Mouse (Mus musculus) heart, embryonic 16.5 days (tissue): ENCODE measurements around the gene Dcaf17. TPM values are rescaled to one million over a fixed set of nuclear protein-coding genes. Genes with fewer than 3 reads are reported as not detected.

Experiments used
- ATAC-seq: fragments of 200-750 bp; cut with Nextera tagmentation; replicated peaks from 2 replicates; pipeline ENCODE4 v1.8.0; 2017; ENCODE audit warnings: moderate number of reproducible peaks; ENCODE audit not compliant: insufficient read depth, low FRiP score; ENCODE audit errors: extremely low read depth
- H3K27ac ChIP-seq: fragments of 300-500 bp; sonication (generic); 2 replicates; pipeline ENCODE4 v1.5.1; 2014; ENCODE audit warnings: mild to moderate bottlenecking, low read length, control low read depth, moderate library complexity
- H3K27me3 ChIP-seq: fragments of 300-500 bp; sonication (generic); 2 replicates; pipeline ENCODE4 v1.6.1; 2014; ENCODE audit warnings: low read length, mixed read lengths; ENCODE audit not compliant: control insufficient read depth, insufficient read depth
- H3K36me3 ChIP-seq: fragments of 300-500 bp; sonication (generic); 2 replicates; pipeline ENCODE4 v1.6.1; 2014; ENCODE audit not compliant: control insufficient read depth, insufficient read depth
- H3K4me1 ChIP-seq: fragments of 300-500 bp; sonication (generic); 2 replicates; pipeline ENCODE4 v1.6.1; 2014; ENCODE audit warnings: low read length, mixed read lengths; ENCODE audit not compliant: control insufficient read depth, insufficient read depth
- H3K4me2 ChIP-seq: fragments of 300-500 bp; sonication (generic); 2 replicates; pipeline ENCODE4 v1.6.1; 2014; ENCODE audit warnings: low read depth, mild to moderate bottlenecking, control low read depth, low read length
- H3K4me3 ChIP-seq: fragments of 300-500 bp; sonication (generic); 2 replicates; pipeline ENCODE4 v1.5.1; 2014; ENCODE audit warnings: mild to moderate bottlenecking, control low read depth, low read length
- H3K9ac ChIP-seq: fragments of 300-500 bp; sonication (generic); 2 replicates; pipeline ENCODE4 v1.6.1; 2014; ENCODE audit warnings: low read length, control low read depth
- H3K9me3 ChIP-seq: fragments of 300-500 bp; sonication (generic); replicated peaks from 2 replicates; pipeline ENCODE4 v1.6.1; 2016; ENCODE audit warnings: low read length; ENCODE audit not compliant: control insufficient read depth
- WGBS: fragments of 180-500 bp; shearing (Covaris S2); extraction: QIAGEN DNeasy Blood & Tissue Kit; methylation state at CpG from one replicate; pipeline ENCODE4 v1.1.7; 2014; 5-methylcytosine and 5-hydroxymethylcytosine counted together
- polyA plus RNA-seq: library from polyadenylated mRNA; unstranded; fragments of >200 nt; fragmentation: Nextera tagmentation; extraction: Ambion mirVana; gene quantifications from 2 replicates; pipeline ENCODE4 v1.2.1, GENCODE M21; 2015

Gene Dcaf17
- polyA plus RNA-seq, 1 experiment from 2014 or later: 21.5 TPM

DNA sequence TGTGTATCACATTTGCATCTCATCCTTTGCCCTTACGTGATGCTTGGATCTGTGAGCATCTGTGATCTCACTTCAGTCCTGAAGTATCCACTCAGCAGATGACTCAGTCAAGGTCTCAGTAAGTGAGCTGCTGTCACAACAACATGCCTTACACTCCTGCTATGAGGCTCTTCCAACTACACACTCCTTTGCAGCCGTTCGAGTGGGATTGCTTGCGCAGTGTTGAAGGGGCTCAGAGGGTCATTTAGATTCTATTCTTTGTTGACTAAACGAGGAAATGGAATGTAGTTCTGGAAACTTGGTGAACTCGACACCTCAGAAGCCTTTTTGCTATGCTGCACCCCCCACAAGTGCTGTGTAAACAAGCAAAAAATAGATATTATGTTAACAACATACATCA lies 9.0 kb upstream of the Dcaf17 start:
- Histone ChIP-seq H3K27me3 (no peaks in the 10 kb centered on the region), H3K36me3 (no peaks in the 10 kb centered on the region), H3K4me2 (no peak overlapping the region), H3K27ac (no peak overlapping the region), H3K9ac (no peak overlapping the region), H3K4me1 (0 out of 2 replicates have a peak, but pooled peaks cover 3% of the 10 kb centered on the region), H3K9me3 (no peaks in the 10 kb centered on the region), H3K4me3 (no peak overlapping the region)
- 52% methylated on average over 6 of the region's 6 CpGs for WGBS
- no peak for ATAC-seq

DNA sequence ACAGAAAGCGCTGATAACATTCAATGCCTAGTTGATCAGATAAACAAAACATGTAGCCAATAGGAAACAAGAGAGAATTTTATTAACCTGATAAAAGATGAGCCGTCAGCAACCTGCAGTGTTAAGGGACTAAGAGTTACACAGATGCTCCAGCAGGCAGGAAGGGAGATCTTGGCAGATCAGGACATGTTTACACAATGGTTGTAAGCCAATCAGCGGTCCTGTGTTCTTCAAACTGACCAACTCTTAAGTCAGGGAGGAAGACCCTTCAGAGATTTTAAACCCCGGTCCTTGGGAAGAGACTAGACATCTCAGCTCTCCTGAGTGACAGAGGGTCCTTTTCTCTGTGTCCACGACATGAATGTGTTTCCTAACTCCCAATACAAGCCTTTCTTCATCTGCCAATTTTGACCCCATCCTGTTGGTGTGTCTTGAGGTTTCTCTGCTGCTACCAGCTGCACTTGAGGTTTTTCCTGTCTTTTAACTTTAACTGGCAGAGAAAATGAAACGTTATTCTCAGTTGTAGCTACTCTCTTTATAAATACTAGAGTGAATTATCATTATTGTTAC lies 8.3 kb upstream of the Dcaf17 start:
- Histone ChIP-seq H3K4me1 (0 out of 2 replicates have a peak, but pooled peaks cover 3% of the 10 kb centered on the region), H3K36me3 (no peaks in the 10 kb centered on the region), H3K9ac (no peak overlapping the region), H3K4me3 (no peak overlapping the region; the same call in 1 of the 2 replicates), H3K27me3 (no peaks in the 10 kb centered on the region), H3K4me2 (no peak overlapping the region; the same call in 1 of the 2 replicates), H3K27ac (peak overlapping the region; percentile 58; the same call in 1 of the 2 replicates), H3K9me3 (no peaks in the 10 kb centered on the region)
- ATAC-seq: no peak
- 55% methylated on average over 6 of the region's 6 CpGs for WGBS

DNA sequence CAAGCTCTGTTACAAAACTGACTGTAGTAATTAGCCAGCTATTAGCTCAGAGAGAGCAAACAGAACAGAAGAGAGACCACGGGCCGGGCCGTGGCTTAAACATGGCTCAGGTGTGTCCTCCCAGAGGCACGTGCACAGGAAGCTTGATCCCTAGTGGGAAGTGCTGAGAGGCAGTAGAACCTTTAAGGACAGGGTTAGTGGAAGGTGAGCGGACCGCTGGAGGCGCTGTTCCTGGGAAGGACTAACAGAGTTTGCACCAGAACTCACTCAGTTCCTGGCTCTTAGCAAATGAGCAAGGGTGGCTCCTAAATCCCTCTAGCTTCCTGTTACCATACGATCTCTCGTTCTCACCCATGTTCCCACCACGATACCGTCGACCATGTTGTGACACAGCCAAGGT lies 6.2 kb upstream of the Dcaf17 start:
- no peak overlapping the region for H3K27ac ChIP-seq
- WGBS: 71% methylated on average over 12 of the region's 12 CpGs

DNA sequence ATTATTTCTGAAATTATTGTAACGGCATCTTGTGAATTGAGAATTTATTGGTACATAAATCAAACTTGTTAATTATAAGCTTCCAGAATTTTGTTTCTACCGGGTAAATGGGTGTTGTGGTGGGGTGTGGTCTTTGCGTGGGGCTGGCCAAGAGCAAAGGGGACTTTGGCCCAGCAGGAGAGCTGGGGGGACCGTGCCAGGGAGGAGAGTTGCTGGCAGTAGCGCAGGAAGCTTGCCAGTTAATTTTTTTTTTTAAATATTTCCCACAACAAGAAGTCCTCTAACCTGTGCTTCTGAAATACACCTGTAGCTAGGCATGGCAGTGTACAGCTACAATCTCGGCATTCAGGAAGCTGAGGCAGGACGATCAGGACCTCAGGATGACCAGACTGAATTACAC lies 4.6 kb upstream of the Dcaf17 start:
- H3K9ac ChIP-seq: no peak overlapping the region
- H3K4me3 ChIP-seq: no peak overlapping the region
- WGBS: 86% methylated on average over 7 of the region's 7 CpGs
- H3K27me3 ChIP-seq: no peaks in the 10 kb centered on the region
- no peak for ATAC-seq
- no peaks in the 10 kb centered on the region for H3K9me3 ChIP-seq
- peaks cover 11% of the 10 kb centered on the region for H3K4me1 ChIP-seq
- no peak overlapping the region for H3K27ac ChIP-seq
- H3K4me2 ChIP-seq: no peak overlapping the region
- no peaks in the 10 kb centered on the region for H3K36me3 ChIP-seq

More for the DNA sequence above, 6.2 kb upstream of the Dcaf17 start:
- Histone ChIP-seq H3K9me3 (no peaks in the 10 kb centered on the region), H3K9ac (no peak overlapping the region), H3K4me2 (no peak overlapping the region), H3K27me3 (no peaks in the 10 kb centered on the region), H3K4me1 (peaks cover 3% of the 10 kb centered on the region; the same call in 1 of the 2 replicates), H3K36me3 (no peaks in the 10 kb centered on the region), H3K4me3 (no peak overlapping the region)
- ATAC-seq: no peak

DNA sequence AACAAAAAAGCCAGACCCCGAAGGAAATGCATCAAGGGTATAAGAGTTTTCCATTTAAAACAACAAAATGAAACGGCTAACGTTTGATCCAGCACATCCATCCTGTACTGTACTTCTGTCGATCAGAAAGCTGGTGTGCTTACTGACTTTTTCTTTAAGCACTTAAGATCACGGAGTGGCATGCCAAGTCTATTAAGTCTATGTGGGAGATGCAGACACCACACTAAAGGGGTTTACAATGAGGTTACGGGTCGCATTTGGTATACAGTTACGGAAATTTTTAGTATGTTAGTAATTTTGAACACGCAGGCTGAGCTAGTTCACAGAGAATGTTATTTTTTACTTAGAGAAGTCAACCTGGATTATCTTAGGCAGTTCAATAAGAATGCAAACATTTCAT lies 412 bp upstream of the Dcaf17 start:
- Histone ChIP-seq H3K9ac (peak overlapping the region; percentile 95), H3K36me3 (peaks cover 6% of the 10 kb centered on the region), H3K9me3 (no peaks in the 10 kb centered on the region), H3K4me1 (peaks cover 8% of the 10 kb centered on the region), H3K4me2 (peak overlapping the region; percentile 86), H3K27ac (no peak overlapping the region), H3K4me3 (peak overlapping the region; percentile 74), H3K27me3 (no peaks in the 10 kb centered on the region)
- 33% methylated on average over 9 of the region's 9 CpGs for WGBS
- ATAC-seq: no peak

DNA sequence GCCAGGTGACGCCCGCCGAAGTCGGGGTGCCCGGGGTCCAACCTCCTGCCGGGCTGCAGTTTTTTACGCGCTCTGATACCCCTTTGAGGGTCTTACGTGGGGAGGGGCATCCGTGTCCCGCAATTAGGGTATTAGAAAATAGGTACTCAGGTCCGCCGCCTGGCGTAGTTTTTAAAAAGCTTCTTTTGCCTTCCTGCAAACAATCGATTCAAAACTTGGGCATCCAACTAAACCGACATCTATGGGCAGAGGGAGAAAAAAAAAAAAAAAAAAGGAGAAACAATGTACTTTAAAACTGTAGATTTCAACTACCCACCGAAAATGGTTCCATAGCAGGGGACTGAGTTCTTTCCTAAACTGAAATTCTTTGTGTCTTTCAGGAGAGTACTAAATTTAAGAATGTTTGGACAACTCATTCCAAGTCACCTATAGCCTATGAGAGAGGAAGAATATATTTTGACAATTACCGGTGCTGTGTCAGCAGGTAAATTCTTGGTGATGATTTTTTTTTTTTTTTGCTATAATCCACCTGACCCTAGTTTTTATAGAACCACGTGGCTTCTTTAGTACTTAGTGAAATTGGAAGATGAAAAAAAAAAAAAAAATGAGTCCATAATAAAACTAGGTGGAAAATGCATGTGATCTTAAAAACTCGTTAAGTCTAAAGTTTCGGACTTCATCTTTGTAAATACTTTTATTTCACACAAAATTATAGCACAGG lies 1.1 kb downstream of the Dcaf17 start:
- H3K4me1 ChIP-seq: peaks cover 8% of the 10 kb centered on the region
- H3K4me2 ChIP-seq: peak overlapping the region; percentile 86
- H3K4me3 ChIP-seq: peak overlapping the region; percentile 74
- 11% methylated on average over 21 of the region's 21 CpGs for WGBS
- peak overlapping the region; percentile 91 for H3K27ac ChIP-seq
- ATAC-seq: no peak
- no peaks in the 10 kb centered on the region for H3K27me3 ChIP-seq
- H3K36me3 ChIP-seq: peaks cover 12% of the 10 kb centered on the region
- H3K9me3 ChIP-seq: no peaks in the 10 kb centered on the region
- H3K9ac ChIP-seq: peak overlapping the region; percentile 83

DNA sequence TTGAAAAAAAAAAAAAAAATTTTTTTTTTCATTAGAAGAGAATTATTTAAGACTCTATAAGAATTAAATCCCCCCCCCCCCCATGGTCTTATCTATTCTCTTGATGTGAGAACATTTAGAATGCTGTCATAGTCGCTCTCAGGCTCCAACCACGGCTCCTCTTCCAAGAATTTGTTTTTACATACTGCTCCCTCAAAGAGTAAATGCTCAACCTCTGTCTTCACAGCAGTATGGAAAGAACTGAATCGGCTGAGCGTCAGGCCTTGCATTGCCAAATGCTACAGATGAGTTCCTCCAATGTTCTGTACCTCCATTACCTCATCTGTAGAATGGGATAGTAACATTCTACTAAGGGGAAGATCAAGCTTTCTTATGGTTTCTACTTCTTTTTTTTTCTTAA lies 16.5 kb downstream of the Dcaf17 start:
- H3K9ac ChIP-seq: no peak overlapping the region
- H3K27ac ChIP-seq: no peak overlapping the region
- no peak overlapping the region for H3K4me2 ChIP-seq
- no peaks in the 10 kb centered on the region for H3K4me1 ChIP-seq
- ATAC-seq: no peak
- no peaks in the 10 kb centered on the region for H3K9me3 ChIP-seq
- no peak overlapping the region for H3K4me3 ChIP-seq
- 95% methylated on average over 4 of the region's 4 CpGs for WGBS
- no peaks in the 10 kb centered on the region for H3K27me3 ChIP-seq
- peaks cover 2% of the 10 kb centered on the region; the same call in 1 of the 2 replicates for H3K36me3 ChIP-seq

DNA sequence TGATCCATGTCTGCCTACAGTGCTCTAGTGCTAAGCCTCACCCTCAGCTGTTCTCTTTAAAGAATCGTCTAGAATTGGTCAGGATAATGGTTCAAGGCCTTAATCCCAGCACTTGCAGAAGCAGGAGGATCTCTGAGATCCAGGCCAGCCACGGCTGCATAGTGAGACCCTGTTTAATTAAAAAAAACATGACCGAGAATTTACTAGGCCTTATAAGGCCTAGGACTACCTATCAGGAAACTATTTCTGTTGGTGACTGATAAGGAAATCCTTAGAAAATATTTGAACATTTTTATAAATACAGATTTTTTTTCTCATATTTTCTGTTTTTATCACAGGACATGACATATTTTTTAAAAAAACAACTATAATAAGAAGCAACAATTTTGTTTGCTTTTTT lies 18.2 kb downstream of the Dcaf17 start:
- Histone ChIP-seq H3K36me3 (peaks cover 2% of the 10 kb centered on the region; the same call in 1 of the 2 replicates), H3K4me1 (no peaks in the 10 kb centered on the region), H3K4me3 (no peak overlapping the region), H3K4me2 (no peak overlapping the region), H3K9me3 (no peaks in the 10 kb centered on the region), H3K27ac (no peak overlapping the region), H3K27me3 (no peaks in the 10 kb centered on the region), H3K9ac (no peak overlapping the region)
- 85% methylated on average over 3 of the region's 3 CpGs for WGBS
- no peak for ATAC-seq

DNA sequence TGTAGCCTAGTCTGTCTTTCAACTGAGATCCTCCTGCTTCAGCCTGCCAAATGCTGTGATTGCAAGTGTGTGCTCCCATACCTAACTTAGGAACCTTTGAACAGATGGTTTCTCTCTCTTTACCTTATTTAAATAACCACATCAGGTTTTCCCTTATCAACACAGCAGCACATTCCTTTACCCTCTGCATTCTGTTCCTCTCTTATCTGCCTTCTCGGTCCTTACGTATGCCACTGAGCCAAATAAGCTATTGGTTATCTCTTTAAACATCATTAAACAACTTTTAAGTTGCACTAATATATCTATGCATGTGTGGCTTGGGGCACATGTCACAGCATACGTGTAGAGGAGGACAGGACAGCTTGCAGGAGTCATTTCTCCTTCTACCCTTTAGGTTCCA lies 18.7 kb downstream of the Dcaf17 start:
- no peak overlapping the region for H3K9ac ChIP-seq
- no peak for ATAC-seq
- no peaks in the 10 kb centered on the region for H3K9me3 ChIP-seq
- WGBS: 61% methylated on average over 3 of the region's 3 CpGs
- H3K4me3 ChIP-seq: no peak overlapping the region
- H3K4me1 ChIP-seq: no peaks in the 10 kb centered on the region
- no peak overlapping the region for H3K27ac ChIP-seq
- peaks cover 2% of the 10 kb centered on the region; the same call in 1 of the 2 replicates for H3K36me3 ChIP-seq
- no peaks in the 10 kb centered on the region for H3K27me3 ChIP-seq
- H3K4me2 ChIP-seq: no peak overlapping the region
